Mouse (Mus musculus): ENCODE results near the gene Ror1. TPM values are rescaled to one million over a fixed set of nuclear protein-coding genes. Genes with fewer than 3 reads are reported as not detected.

Gene Ror1
- total RNA-seq (2022) = 1 to 10 TPM; 4.5 to 5.9 (median 5.4) TPM

GRCm38 (mm10) chr4:100095685-100096595 is at the start of gene Ror1:
Gene Ror1 (plus strand): TSS chr4:100095791.
- peak; percentile 86 for DNase-seq

DNA sequence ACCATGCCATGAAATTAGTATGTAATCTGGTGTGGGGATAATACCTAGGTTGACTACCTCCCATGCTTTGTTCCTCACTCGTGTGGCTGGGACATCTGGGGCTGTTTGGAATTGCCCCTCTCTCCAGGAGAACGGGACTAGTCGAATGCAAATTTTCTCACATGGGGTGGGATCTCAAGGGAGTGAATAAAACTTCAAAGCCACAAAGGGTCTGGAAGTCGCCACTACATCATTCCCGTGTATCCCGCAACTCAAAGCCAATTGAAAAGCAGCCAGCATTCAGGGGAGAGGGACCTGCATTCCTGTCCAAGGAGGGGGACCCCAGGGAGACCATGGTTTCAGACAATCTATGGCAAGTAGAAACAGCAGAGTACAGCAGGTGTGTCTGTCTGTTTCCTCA is 48.5 kb upstream of the Ror1 start:
- no peak for DNase-seq

DNA sequence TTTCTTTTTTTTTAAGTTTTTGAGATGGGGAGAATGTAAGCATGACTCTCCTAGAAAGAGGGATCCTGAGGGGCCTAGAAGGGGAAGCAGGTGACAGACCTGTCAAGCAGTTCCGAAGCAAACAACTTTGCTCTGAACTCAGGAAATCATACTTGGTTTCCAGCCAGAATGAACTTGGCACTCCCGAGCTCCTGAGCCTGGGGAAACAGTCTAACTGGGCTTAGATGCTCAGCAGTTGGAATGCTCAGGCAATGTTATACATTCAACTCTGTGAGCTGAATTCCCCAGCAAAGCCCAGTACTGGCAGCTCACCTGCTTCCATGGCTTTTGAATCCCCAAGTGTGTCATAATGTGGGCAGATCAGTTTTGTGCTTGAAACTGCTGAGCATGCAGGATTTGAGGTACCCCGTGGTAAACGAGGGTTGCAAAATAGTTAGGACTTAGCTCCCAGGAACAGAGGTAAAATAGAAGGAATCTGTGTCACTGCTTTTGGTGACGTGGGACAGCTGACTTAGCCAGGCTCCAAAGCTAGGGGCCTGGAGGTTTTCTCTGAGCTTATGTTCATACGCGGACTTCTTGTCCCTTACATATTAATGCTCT is 47.1 kb upstream of the Ror1 start:
- DNase-seq = no peak

GRCm38 (mm10) chr4:100051767-100052166 is 43.8 kb upstream of the Ror1 start:
- DNase-seq = no peak

GRCm38 (mm10) chr4:100052258-100052657 is 43.3 kb upstream of the Ror1 start:
- no peak for DNase-seq

GRCm38 (mm10) chr4:100056046-100056445 is 39.5 kb upstream of the Ror1 start:
- no peak for DNase-seq

GRCm38 (mm10) chr4:100056446-100056845 is 39.1 kb upstream of the Ror1 start:
- DNase-seq = no peak

DNA sequence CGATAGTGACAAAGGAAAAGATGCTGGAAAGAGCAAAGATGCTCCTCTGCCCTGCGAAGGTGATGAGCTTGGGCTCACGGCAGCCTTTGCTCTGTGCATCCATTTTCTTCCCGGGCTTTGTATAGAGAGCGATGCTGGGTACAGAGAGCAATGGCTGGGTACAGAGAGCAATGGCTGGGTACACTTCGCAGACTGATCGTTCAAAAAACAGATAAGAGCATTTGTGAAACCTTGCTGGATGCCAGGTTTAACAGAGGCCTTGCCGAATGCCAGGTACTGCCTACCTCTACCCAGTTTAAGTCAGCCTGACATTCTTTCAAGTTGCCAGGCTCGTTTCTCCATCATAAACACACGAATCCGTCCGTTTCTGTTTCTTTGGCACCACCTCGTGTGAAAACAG is 38.2 kb upstream of the Ror1 start:
- DNase-seq = no peak

GRCm38 (mm10) chr4:100058631-100059030 is 37.0 kb upstream of the Ror1 start:
- no peak for DNase-seq

DNA sequence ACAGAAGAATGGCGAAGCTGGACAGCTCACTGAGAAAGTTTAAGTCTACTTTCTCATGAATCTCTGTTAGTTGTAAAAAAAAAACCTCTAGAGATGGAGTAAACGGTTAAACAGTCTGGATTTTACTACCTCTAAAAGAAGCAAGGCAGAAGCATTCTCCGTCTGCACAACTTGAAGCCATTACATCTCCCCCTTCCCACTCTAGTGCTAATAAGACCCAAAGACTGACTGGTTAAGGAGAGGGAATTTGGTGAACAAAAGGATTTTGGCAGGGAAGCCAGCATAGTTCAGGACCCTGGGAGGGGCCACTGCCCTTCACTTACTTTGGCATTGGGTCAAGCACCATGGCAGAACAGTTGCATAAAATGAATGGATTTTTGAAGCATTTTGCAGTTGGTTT is 35.8 kb upstream of the Ror1 start:
- no peak for DNase-seq

- no peak for DNase-seq
Observed at GRCm38 (mm10) chr4:100061396-100062066, 34.1 kb upstream of the Ror1 start.

GRCm38 (mm10) chr4:100065686-100066085 is 29.9 kb upstream of the Ror1 start:
- DNase-seq = no peak

GRCm38 (mm10) chr4:100070101-100070500 is 25.5 kb upstream of the Ror1 start:
- DNase-seq = no peak

DNA sequence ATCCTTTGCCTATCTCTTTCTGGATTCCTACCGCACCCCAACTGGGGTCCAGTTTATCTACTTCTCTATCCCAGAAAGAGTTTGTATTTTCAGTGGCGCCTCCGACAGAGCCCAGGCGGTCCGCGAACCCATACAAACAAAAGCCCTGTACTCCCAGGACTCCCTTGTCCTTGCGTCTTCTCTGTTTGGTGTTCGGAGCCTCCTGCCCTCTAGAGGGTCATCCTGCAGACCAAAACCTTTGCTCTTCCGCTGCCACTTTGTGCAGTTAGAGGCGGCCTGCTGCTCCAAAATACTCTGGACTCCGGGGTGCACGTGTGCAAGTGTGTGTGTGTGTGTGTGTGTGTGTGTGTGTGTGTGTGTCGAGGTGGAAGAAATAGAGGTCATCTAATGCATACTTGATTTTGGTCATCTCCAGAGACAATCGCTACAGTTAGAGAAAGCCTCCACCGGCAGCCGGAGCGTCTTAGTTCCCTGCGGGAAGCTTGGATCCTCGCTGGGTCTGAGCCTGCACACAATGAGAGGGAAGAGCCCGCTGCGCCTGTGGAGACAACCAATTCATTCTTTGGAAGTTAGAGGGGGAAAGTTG is 1.1 kb downstream of the Ror1 start:
- DNase-seq = no peak

DNA sequence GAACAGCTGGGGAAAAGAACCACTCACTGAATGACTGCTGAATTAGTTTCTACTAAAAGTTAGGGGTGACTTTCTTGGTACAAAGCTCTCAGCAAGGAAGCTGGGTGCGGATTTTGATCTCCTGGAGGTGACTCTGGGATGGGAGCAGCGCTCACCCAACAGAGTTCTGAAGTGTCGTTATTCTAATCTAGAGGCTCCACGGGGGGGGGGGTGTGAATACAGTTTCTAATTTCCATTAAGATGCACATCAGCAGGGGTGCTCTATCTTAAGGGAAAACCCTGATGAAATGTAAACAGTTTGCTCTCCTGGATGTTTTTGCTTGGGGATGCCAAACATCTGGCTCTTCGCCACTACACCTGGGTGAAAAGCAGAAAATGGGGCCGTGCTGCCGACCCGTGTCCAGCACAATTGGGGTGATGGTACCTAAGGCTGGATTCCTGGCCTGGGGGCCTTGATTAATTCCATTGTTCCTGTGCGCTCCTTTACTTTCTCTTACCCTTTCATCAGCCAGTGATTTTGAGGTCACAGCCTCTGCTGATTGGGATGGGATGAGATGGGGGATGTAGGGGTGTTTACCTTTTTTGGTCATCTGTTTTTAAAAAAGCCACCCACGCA is 1.9 kb downstream of the Ror1 start:
- no peak for DNase-seq

- DNase-seq = no peak
Observed at GRCm38 (mm10) chr4:100101066-100101820, 5.7 kb downstream of the Ror1 start.

DNA sequence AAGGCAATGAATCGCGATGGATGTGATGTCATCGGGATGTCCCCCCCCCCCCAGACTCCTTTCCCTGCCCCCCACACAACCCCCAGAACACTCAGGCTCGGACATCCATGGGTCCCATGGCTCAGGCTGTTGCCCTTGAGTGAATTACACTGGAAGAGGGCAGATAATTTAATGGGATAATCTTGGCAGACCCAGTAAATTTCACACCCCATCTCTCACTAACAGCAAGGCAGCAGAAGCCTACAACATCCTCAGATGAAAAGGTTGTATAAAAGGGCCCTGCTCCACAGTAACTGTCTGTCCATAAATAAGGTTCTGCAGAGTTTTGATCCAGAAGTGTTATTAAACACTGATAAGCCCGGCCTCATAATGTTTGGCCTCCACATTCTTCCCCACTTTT is 6.3 kb downstream of the Ror1 start:
- no peak for DNase-seq

DNA sequence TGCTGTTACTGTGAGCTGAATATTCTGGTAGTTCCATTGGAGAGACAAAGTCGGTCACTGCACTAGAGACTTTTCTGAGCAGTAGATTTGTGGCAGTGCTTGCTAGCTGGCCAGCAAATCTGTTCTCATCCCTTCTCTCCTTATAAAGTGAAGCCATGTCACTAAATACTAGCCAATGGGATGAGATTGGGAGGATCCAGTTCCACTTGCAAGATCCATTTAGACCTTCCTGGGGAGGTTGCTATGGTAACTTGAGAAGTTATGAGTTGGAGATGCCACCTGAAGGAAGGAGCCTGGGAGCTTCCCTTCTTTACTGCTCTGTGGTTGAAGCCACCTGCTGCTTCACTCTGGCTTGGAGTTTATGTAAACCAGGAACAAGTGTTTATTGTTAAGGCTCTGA is 8.7 kb downstream of the Ror1 start:
- no peak for DNase-seq

DNA sequence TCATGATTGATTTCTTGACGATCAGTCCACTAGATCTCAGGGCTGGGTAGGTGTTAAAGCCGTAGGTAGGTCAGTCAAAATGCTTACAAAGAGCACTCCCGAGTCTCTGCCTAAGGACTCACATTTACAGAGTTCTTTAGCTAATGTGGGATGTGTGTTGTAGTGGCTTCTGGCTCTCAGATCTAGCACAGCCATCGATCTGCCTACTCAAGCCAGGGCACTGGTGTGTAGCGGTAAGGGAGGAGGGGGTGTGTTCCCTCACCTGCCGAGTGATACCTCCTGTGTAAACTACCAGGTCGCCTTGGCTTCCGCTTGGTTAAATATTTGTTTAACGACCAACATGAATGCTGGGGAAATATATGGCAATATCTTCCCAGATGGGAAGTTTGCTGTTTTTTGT is 12.0 kb downstream of the Ror1 start:
- no peak for DNase-seq

- DNase-seq = no peak
Observed at GRCm38 (mm10) chr4:100108551-100108950, 13.0 kb downstream of the Ror1 start.

DNA sequence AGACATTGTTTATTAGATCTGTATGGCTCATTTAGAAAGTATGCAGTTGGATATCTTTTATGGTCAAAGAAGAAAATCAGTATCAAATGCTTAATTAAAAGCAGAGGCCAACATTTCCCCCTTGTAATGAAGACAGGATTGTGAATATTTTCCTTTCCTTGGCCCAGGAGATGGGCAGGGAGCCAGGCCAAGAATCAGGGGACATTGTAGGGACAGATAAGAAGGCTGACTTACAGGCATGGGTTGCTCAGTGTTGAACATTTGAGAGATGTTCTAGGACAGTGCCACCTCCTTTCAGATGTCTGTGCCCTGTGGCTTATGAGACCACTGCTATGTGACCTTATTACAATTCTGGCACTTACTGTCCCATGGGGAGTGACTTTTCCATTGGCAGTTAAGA is 18.6 kb downstream of the Ror1 start:
- DNase-seq = no peak

DNA sequence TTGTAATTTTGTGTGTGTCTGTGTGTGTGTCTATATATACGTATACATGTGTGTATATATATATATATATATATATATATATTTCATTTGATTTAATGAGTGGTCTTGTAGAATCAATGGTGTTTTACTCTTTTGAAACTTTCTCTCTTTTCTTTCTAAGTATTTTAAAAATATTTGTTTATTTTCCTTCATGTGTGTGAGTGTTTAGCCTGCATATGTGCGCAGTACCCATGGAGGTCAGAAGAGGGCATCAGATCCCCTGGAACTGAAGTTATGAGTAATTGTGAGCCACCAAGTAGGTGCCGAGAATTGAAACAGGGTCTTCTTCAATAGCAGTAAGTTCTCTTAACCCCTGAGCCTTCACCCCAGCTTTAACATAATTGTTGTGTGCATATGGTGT is 20.8 kb downstream of the Ror1 start:
- no peak for DNase-seq
